Mouse (Mus musculus): ENCODE measurements around the gene Olfr890. TPM values are rescaled to one million over a fixed set of nuclear protein-coding genes. Genes with fewer than 3 reads are reported as not detected.
"Not testable (repeated sequence)": the region's sequence is repeated elsewhere in the genome, so short reads cannot be mapped to it uniquely, and the experiment has no call there.

Olfr890 gene
- not detected for total RNA-seq (2022)

GRCm38 (mm10) chr9:38142217-38142616 lies at the start of gene Olfr890:
Gene Olfr890, plus strand, starts transcription at chr9:38142517.
- DNase-seq: no peak

GRCm38 (mm10) chr9:38107828-38108227 lies 34.5 kb upstream of the Olfr890 start, which contains the start of gene Olfr888:
Gene Olfr888, plus strand, starts transcription at chr9:38108128.
- DNase-seq: no peak

- no peak for DNase-seq
These were observed 27.4 kb upstream of the Olfr890 start, which contains the start of gene Olfr889 for GRCm38 (mm10) chr9:38114898-38115297. Gene Olfr889, plus strand, starts transcription at chr9:38115198.

- DNase-seq: not testable (repeated sequence)
These were observed 26.0 kb downstream of the Olfr890 start for GRCm38 (mm10) chr9:38168341-38168740.

- no peak for DNase-seq
These were observed 38.4 kb downstream of the Olfr890 start, which contains the start of gene Olfr891 for GRCm38 (mm10) chr9:38180721-38181120. Gene Olfr891, minus strand, starts transcription at chr9:38180821.

Other genes with a start within 250 kb of the Olfr890 start
- gene Olfr145, start 245.8 kb upstream of the Olfr890 start, total RNA-seq (2022): not detected
- gene Olfr878, start 224.7 kb upstream of the Olfr890 start, total RNA-seq (2022): not detected
- not detected for gene Olfr881, start 150.7 kb upstream of the Olfr890 start, total RNA-seq (2022)
- gene Olfr883, start 116.7 kb upstream of the Olfr890 start, total RNA-seq (2022): not detected
- not detected for gene Olfr884, start 96.0 kb upstream of the Olfr890 start, total RNA-seq (2022)
- gene Olfr885, start 81.2 kb upstream of the Olfr890 start, total RNA-seq (2022): not detected
- not detected for gene Olfr887, start 58.4 kb upstream of the Olfr890 start, total RNA-seq (2022)
- not detected for gene Olfr888, start 34.4 kb upstream of the Olfr890 start, total RNA-seq (2022)
- under 1 TPM; 0.03 to 0.34 (median 0.17) TPM for gene Olfr889, start 27.3 kb upstream of the Olfr890 start, total RNA-seq (2022)
- not detected for gene Olfr891, start 38.3 kb downstream of the Olfr890 start, total RNA-seq (2022)
- not detected for gene Olfr893, start 65.8 kb downstream of the Olfr890 start, total RNA-seq (2022)
- not detected for gene Olfr894, start 75.5 kb downstream of the Olfr890 start, total RNA-seq (2022)
- not detected for gene Olfr143, start 110.3 kb downstream of the Olfr890 start, total RNA-seq (2022)
- gene Olfr895, start 125.3 kb downstream of the Olfr890 start, total RNA-seq (2022): not detected
- gene Olfr896-ps1, start 148.6 kb downstream of the Olfr890 start, total RNA-seq (2022): not detected
- not detected for gene Olfr25, start 186.5 kb downstream of the Olfr890 start, total RNA-seq (2022)
- not detected for gene Olfr898, start 205.9 kb downstream of the Olfr890 start, total RNA-seq (2022)
- not detected for gene Olfr250, start 224.4 kb downstream of the Olfr890 start, total RNA-seq (2022)
- gene Olfr251, start 234.6 kb downstream of the Olfr890 start, total RNA-seq (2022): not detected